Mouse (Mus musculus) liver, postnatal 0 days (tissue): ENCODE results near the gene Ccl3. TPM values are rescaled to one million over a fixed set of nuclear protein-coding genes. Genes with fewer than 3 reads are reported as not detected.

Experiments
- ATAC-seq: fragments of 200-750 bp; cut with Nextera tagmentation; 2 replicates; pipeline ENCODE4 v1.8.0; 2017; ENCODE audit warnings: mild to moderate bottlenecking, moderate library complexity
- DNase-seq: peaks from one replicate; pipeline ENCODE4 v3.0.0-alpha.2; 2016
- H3K27ac ChIP-seq: fragments of 300-500 bp; sonication (generic); 2 replicates; pipeline ENCODE4 v1.5.1; 2014; ENCODE audit warnings: antibody characterized with exemption, moderate library complexity, mild to moderate bottlenecking, low read depth
- H3K27me3 ChIP-seq: fragments of 300-500 bp; sonication (generic); 2 replicates; pipeline ENCODE4 v1.6.1; 2014; ENCODE audit warnings: low read length, control low read depth, mixed read lengths; ENCODE audit not compliant: insufficient read depth
- H3K36me3 ChIP-seq: fragments of 300-500 bp; sonication (generic); replicated peaks from 2 replicates; pipeline ENCODE4 v1.6.1; 2014; ENCODE audit warnings: mild to moderate bottlenecking, control low read depth, low read length, moderate library complexity, mixed read lengths; ENCODE audit not compliant: insufficient read depth
- H3K4me1 ChIP-seq: fragments of 300-500 bp; sonication (generic); 2 replicates; pipeline ENCODE4 v1.6.1; 2014; ENCODE audit warnings: antibody characterized with exemption, mild to moderate bottlenecking, control low read depth; ENCODE audit not compliant: insufficient read depth
- H3K4me2 ChIP-seq: fragments of 300-500 bp; sonication (generic); 2 replicates; pipeline ENCODE4 v1.6.1; 2014; ENCODE audit warnings: low read depth, mild to moderate bottlenecking, low read length, moderate library complexity, mixed read lengths
- H3K4me3 ChIP-seq: fragments of 300-500 bp; sonication (generic); 2 replicates; pipeline ENCODE4 v1.5.1; 2014; ENCODE audit warnings: low read depth, low read length
- H3K9ac ChIP-seq: fragments of 300-500 bp; sonication (generic); replicated peaks from 2 replicates; pipeline ENCODE4 v1.6.1; 2014; ENCODE audit warnings: mild to moderate bottlenecking, moderate library complexity
- H3K9me3 ChIP-seq: fragments of 300-500 bp; sonication (generic); 2 replicates; pipeline ENCODE4 v1.6.1; 2016; ENCODE audit warnings: mild to moderate bottlenecking, control low read depth, low read length, mixed read lengths
- CTCF ChIP-seq: sonication (generic); IDR thresholded peaks from 2 replicates; pipeline ENCODE4 v1.5.1; 2016; ENCODE audit warnings: antibody characterized with exemption, low read depth
- EP300 ChIP-seq: IDR thresholded peaks from 2 replicates; pipeline ENCODE4 v1.6.1; 2016; ENCODE audit warnings: antibody characterized with exemption, low read depth, mild to moderate bottlenecking
- WGBS: fragments of 180-500 bp; shearing (Covaris S2); extraction: QIAGEN DNeasy Blood & Tissue Kit; methylation state at CpG from one replicate; pipeline ENCODE4 v1.1.7; 2014; ENCODE audit not compliant: insufficient replicate concordance; 5-methylcytosine and 5-hydroxymethylcytosine counted together
- polyA plus RNA-seq: library from polyadenylated mRNA; unstranded; fragments of >200 nt; fragmentation: Nextera tagmentation; extraction: Ambion mirVana; gene quantifications from 2 replicates; pipeline ENCODE4 v1.2.1, GENCODE M21; 2015

Gene Ccl3
- polyA plus RNA-seq, 1 experiment from 2014 or later: 1.3 TPM

DNA sequence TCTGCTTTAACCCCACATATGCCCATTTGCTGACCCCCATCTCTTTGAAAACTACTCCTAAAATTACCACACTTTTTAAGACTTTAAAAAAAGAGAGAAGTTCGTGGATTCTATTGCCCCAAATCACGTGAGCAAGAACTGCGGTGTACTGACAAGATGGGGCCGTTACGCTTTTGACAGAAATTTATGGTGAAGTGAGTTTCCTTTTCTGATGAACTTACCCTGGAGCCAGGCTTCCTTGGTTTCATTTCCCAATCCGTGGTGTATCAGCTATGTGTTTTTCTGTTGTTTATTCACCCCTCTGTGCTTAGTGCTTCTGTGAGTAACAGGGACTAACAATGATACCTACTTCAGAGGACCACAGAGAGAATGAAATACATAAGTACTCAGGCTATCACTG, 9.6 kb upstream of the Ccl3 start:
- no peaks in the 10 kb centered on the region for H3K36me3 ChIP-seq
- no peak for TF ChIP-seq EP300
- no peak for TF ChIP-seq CTCF

DNA sequence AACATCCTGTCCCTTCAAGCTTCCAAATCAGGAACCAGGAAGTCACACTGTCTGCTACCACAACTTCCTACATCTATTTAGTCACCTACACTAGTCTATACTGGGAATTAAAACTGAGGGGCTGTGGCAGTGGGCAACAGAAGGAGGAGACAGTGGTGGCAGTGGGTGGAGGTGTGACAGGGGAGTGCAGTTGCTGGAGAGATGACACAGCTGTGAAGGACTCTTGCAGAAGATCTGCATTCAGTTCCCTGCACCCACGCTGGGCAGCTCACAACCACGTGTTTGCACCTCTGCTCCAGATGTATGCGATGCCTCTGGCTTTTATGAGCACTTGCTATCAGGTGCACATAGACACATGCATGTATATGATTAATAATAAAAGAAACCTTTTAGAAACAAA, 8.4 kb upstream of the Ccl3 start:
- no peak for TF ChIP-seq CTCF
- DNase-seq (no peak), ATAC-seq (no peak)
- Histone ChIP-seq H3K27me3 (no peaks in the 10 kb centered on the region), H3K4me3 (no peak overlapping the region), H3K4me1 (no peaks in the 10 kb centered on the region), H3K4me2 (no peak overlapping the region), H3K27ac (no peak overlapping the region), H3K36me3 (no peaks in the 10 kb centered on the region), H3K9ac (no peak overlapping the region), H3K9me3 (no peaks in the 10 kb centered on the region)
- 61% methylated on average over 3 of the region's 3 CpGs for WGBS

More for the DNA sequence above, 9.6 kb upstream of the Ccl3 start:
- no peak for DNase-seq
- H3K4me3 ChIP-seq: no peak overlapping the region
- H3K9ac ChIP-seq: no peak overlapping the region
- H3K27ac ChIP-seq: no peak overlapping the region
- H3K4me2 ChIP-seq: no peak overlapping the region
- H3K27me3 ChIP-seq: no peaks in the 10 kb centered on the region
- peaks cover 5% of the 10 kb centered on the region; the same call in 1 of the 2 replicates for H3K4me1 ChIP-seq
- H3K9me3 ChIP-seq: no peaks in the 10 kb centered on the region
- no peak for ATAC-seq
- 29% methylated on average over 6 of the region's 6 CpGs for WGBS

- no peaks in the 10 kb centered on the region for H3K27me3 ChIP-seq
- 80% methylated on average over 8 of the region's 8 CpGs for WGBS
- no peaks in the 10 kb centered on the region for H3K9me3 ChIP-seq
- no peaks in the 10 kb centered on the region for H3K36me3 ChIP-seq
- DNase-seq: no peak
- no peak overlapping the region for H3K4me2 ChIP-seq
- no peak overlapping the region for H3K27ac ChIP-seq
- ATAC-seq: no peak
- H3K4me3 ChIP-seq: no peak overlapping the region
- no peak overlapping the region for H3K9ac ChIP-seq
- no peak for TF ChIP-seq CTCF
- TF ChIP-seq EP300: no peak
- no peaks in the 10 kb centered on the region for H3K4me1 ChIP-seq
These were observed 5.5 kb upstream of the Ccl3 start for GRCm38 (mm10) chr11:83654606-83655005.

- no peak overlapping the region for H3K9ac ChIP-seq
- no peaks in the 10 kb centered on the region for H3K4me1 ChIP-seq
- no peaks in the 10 kb centered on the region for H3K36me3 ChIP-seq
- DNase-seq: no peak
- no peaks in the 10 kb centered on the region for H3K9me3 ChIP-seq
- no peak for TF ChIP-seq EP300
- no peak for TF ChIP-seq CTCF
- no peak overlapping the region for H3K4me3 ChIP-seq
- H3K4me2 ChIP-seq: no peak overlapping the region
- no peaks in the 10 kb centered on the region for H3K27me3 ChIP-seq
- H3K27ac ChIP-seq: no peak overlapping the region
- WGBS: 87% methylated on average over 6 of the region's 6 CpGs
- ATAC-seq: no peak
These were observed 2.6 kb downstream of the Ccl3 start for GRCm38 (mm10) chr11:83646356-83647149.

DNA sequence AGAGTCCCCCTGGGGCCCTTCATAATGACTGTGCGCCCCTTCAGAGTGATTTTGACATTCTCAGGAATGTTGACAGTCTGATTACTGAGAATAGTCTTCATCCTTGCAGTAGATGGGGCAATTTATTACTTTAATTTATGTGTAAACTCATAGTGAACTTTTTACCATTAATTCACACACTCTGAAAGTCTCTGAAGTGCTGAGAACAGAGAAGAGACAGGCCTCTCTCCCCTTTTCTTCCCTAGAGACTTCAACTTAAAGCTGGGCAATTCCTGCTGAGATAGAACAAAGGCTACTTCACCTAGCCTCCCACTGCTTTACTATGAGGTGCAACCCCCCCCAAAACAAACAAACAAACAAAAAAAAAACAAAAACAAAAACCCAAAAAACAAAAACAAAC, 3.6 kb downstream of the Ccl3 start, which contains the start of gene Rpl9-ps1:
Gene Rpl9-ps1 (minus strand): TSS at position 101 of the 400 bp plus-strand sequence.
- Histone ChIP-seq H3K4me1 (no peaks in the 10 kb centered on the region), H3K27me3 (no peaks in the 10 kb centered on the region), H3K27ac (no peak within 1 kb of the TSS), H3K9ac (no peak within 1 kb of the TSS), H3K4me2 (no peak within 1 kb of the TSS), H3K9me3 (no peaks in the 10 kb centered on the region), H3K4me3 (no peak within 1 kb of the TSS), H3K36me3 (no peaks in the 10 kb centered on the region)
- TF ChIP-seq CTCF (no peak), EP300 (no peak)
- no peak for ATAC-seq
- WGBS: 75% methylated on average over 1 of the region's 1 CpGs
- no peak for DNase-seq

DNA sequence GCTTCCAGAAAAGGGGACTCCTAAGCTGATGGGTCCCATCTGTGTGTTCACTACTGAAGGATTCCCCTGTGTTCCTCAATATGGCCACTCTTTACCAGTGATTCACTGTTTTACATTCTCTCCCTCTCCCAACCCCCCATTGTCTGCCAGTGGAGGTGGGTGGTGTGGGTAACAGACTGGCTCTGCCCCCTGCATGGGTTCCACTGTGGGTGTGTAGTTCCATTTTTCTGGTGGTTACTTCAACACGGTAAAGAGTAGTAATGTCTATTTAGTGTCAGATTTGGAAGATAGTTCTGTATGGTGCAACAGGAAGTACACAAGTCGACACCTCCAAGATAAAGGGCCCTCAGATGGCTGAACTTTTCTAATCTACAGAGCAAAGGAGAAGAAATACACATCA, 7.9 kb downstream of the Ccl3 start:
- no peak overlapping the region for H3K27ac ChIP-seq
- H3K4me3 ChIP-seq: no peak overlapping the region
- H3K9me3 ChIP-seq: no peaks in the 10 kb centered on the region
- H3K4me1 ChIP-seq: peaks cover 3% of the 10 kb centered on the region; the same call in 1 of the 2 replicates
- WGBS: 21% methylated on average over 2 of the region's 2 CpGs
- H3K4me2 ChIP-seq: no peak overlapping the region
- H3K27me3 ChIP-seq: no peaks in the 10 kb centered on the region
- H3K36me3 ChIP-seq: no peaks in the 10 kb centered on the region
- ATAC-seq (no peak), DNase-seq (no peak)
- H3K9ac ChIP-seq: no peak overlapping the region
- no peak for TF ChIP-seq EP300
- no peak for TF ChIP-seq CTCF

- Histone ChIP-seq H3K27ac (peak overlapping the region; percentile 78), H3K9ac (no peak overlapping the region), H3K36me3 (no peaks in the 10 kb centered on the region), H3K4me1 (peaks cover 3% of the 10 kb centered on the region; the same call in 1 of the 2 replicates), H3K27me3 (no peaks in the 10 kb centered on the region), H3K4me2 (peak overlapping the region; percentile 37), H3K4me3 (no peak overlapping the region), H3K9me3 (no peaks in the 10 kb centered on the region)
- peak; percentile 77 for ATAC-seq
- TF ChIP-seq EP300 (no peak), CTCF (no peak)
- 24% methylated on average over 5 of the region's 5 CpGs for WGBS
- DNase-seq: peak; percentile 61
These were observed 9.0 kb downstream of the Ccl3 start for GRCm38 (mm10) chr11:83640141-83640540.
